10 mouse cellular contexts compared by ENCODE assay signal in genomic region chr2:31435567-31435966, GRCm38 (mm10). TPM values are rescaled to one million over a fixed set of nuclear protein-coding genes. Genes with fewer than 3 reads are reported as not detected.
DNase-seq lines count a peak whose midpoint lies in the region; ATAC-seq and TF ChIP-seq lines count a peak whose summit lies in the region.
"Had no signal": no experiment of that assay in that cellular context is flagged by ENCODE, and none has a peak within 500 bp of the region (broad histone marks: within the 10 kb centered on the region; RNA-seq: fewer than 3 reads in every experiment).

No protein-coding gene starts in this region.

- no peak for TF ChIP-seq EP300 in MEL (IDR thresholded peaks at IDR 0.05; ENCODE audit: low read depth in 1 of 2, low read length in 2 of 2)

- ATAC-seq in hindbrain, embryonic 11.5 days (ENCODE audit: low FRiP score): no peak
- ATAC-seq in hindbrain, embryonic 13.5 days (ENCODE audit: low FRiP score): no peak
- ATAC-seq in common myeloid progenitor, adult 5-6 weeks (replicated peaks; ENCODE audit: low read depth, poor library complexity, severe bottlenecking): peak; percentile 86
- ATAC-seq in megakaryocyte, adult 5-6 weeks (ENCODE audit: poor library complexity, severe bottlenecking): 0 out of 2 replicates have a peak, but pooled peaks have one; percentile 45

- TF ChIP-seq RAD21 in MEL (IDR thresholded peaks at IDR 0.05; ENCODE audit: low read depth, low read length): peak; percentile 79

- no peaks in the 10 kb centered on the region for H3K36me3 ChIP-seq in hindbrain, embryonic 11.5 days (ENCODE audit: control insufficient read depth, insufficient read depth, low read length)
- H3K36me3 ChIP-seq in hindbrain, embryonic 13.5 days: no peaks in the 10 kb centered on the region
- no peaks in the 10 kb centered on the region for H3K36me3 ChIP-seq in MEL (ENCODE audit: control insufficient read depth in 1 of 2, insufficient read depth in 2 of 2, low read length in 2 of 2)
- H3K36me3 ChIP-seq: embryonic facial prominence, embryonic 15.5 days; limb, embryonic 15.5 days had no signal

- no peak overlapping the region for H3K27ac ChIP-seq in hindbrain, embryonic 11.5 days (ENCODE audit: low read depth, low read length)
- H3K27ac ChIP-seq in hindbrain, embryonic 13.5 days: no peak overlapping the region
- H3K27ac ChIP-seq in MEL (ENCODE audit: control insufficient read depth, low read depth, low read length): no peak overlapping the region
- H3K27ac ChIP-seq: embryonic facial prominence, embryonic 15.5 days; limb, embryonic 15.5 days had no signal

- 40% methylated on average over 6 of the region's 6 CpGs for WGBS in hindbrain, embryonic 11.5 days
- 40% methylated on average over 6 of the region's 6 CpGs for WGBS in hindbrain, embryonic 13.5 days

- no peak overlapping the region for H3K4me3 ChIP-seq in hindbrain, embryonic 11.5 days (ENCODE audit: low read depth, low read length)
- no peak overlapping the region for H3K4me3 ChIP-seq in hindbrain, embryonic 13.5 days
- H3K4me3 ChIP-seq in MEL (ENCODE audit: control insufficient read depth in 1 of 2, insufficient read depth in 1 of 2, low read depth in 2 of 2, low read length in 2 of 2): no peak overlapping the region
- H3K4me3 ChIP-seq: embryonic facial prominence, embryonic 15.5 days; limb, embryonic 15.5 days had no signal

- no peaks in the 10 kb centered on the region for H3K79me2 ChIP-seq in MEL (ENCODE audit: control insufficient read depth, insufficient read depth, low read length, poor library complexity)

- no peaks in the 10 kb centered on the region for H3K9me3 ChIP-seq in hindbrain, embryonic 11.5 days (ENCODE audit: control insufficient read depth, low read length)
- no peaks in the 10 kb centered on the region for H3K9me3 ChIP-seq in hindbrain, embryonic 13.5 days
- no peaks in the 10 kb centered on the region for H3K9me3 ChIP-seq in MEL (replicated peaks; ENCODE audit: insufficient read depth, low read length)
- H3K9me3 ChIP-seq: embryonic facial prominence, embryonic 15.5 days; limb, embryonic 15.5 days had no signal

- H3K4me1 ChIP-seq in hindbrain, embryonic 11.5 days (replicated peaks; ENCODE audit: control insufficient read depth, insufficient read depth, low read length): no peaks in the 10 kb centered on the region
- no peaks in the 10 kb centered on the region for H3K4me1 ChIP-seq in hindbrain, embryonic 13.5 days (replicated peaks)
- H3K4me1 ChIP-seq in MEL (ENCODE audit: control insufficient read depth in 1 of 2, insufficient read depth in 2 of 2, low read length in 2 of 2): no peaks in the 10 kb centered on the region
- H3K4me1 ChIP-seq: embryonic facial prominence, embryonic 15.5 days; limb, embryonic 15.5 days had no signal

- peak; percentile 76 for DNase-seq in hindbrain, embryonic 11.5 days (ENCODE audit: low spot score)
- DNase-seq in 416B (ENCODE audit: low read depth) (peak; percentile 51), MEL (ENCODE audit: low read depth, low spot score) (peak; percentile 66)
- DNase-seq in kidney, postnatal 10 days: peak; percentile 80
- DNase-seq in right cerebral cortex, postnatal 36 days (ENCODE audit: low spot score in 2 of 2): no peak

- H3K4me2 ChIP-seq in hindbrain, embryonic 11.5 days (replicated peaks; ENCODE audit: low read depth, low read length): no peak overlapping the region
- no peak overlapping the region for H3K4me2 ChIP-seq in hindbrain, embryonic 13.5 days
- H3K4me2 ChIP-seq: embryonic facial prominence, embryonic 15.5 days; limb, embryonic 15.5 days had no signal

- peak; percentile 75 to 84 (median 80) for TF ChIP-seq CTCF in MEL (IDR thresholded peaks at IDR 0.05 in 2 of 3, conservative IDR thresholded peaks at IDR 0.05 in 1 of 3; ENCODE audit: control insufficient read depth in 1 of 3, insufficient read depth in 1 of 3, low read depth in 2 of 3, low read length in 3 of 3, poor library complexity in 1 of 3, severe bottlenecking in 1 of 3)

- H3K27me3 ChIP-seq in hindbrain, embryonic 11.5 days (ENCODE audit: control insufficient read depth, insufficient read depth, low read length): no peaks in the 10 kb centered on the region
- H3K27me3 ChIP-seq in hindbrain, embryonic 13.5 days: peaks cover 29% of the 10 kb centered on the region
- peaks cover 0 to 5% of the 10 kb centered on the region in 2 experiments; a peak in 2 of 4 replicates for H3K27me3 ChIP-seq in MEL (ENCODE audit: control insufficient read depth in 1 of 2, insufficient read depth in 2 of 2, low read length in 2 of 2)
- H3K27me3 ChIP-seq: embryonic facial prominence, embryonic 15.5 days; limb, embryonic 15.5 days had no signal

- no peak overlapping the region for H3K9ac ChIP-seq in hindbrain, embryonic 11.5 days (ENCODE audit: low read depth, low read length)
- H3K9ac ChIP-seq in hindbrain, embryonic 13.5 days: no peak overlapping the region
- H3K9ac ChIP-seq in MEL (ENCODE audit: control insufficient read depth, low read depth, low read length, poor library complexity, severe bottlenecking): no peak overlapping the region
- H3K9ac ChIP-seq: embryonic facial prominence, embryonic 15.5 days; limb, embryonic 15.5 days had no signal

- TF ChIP-seq POLR2A in MEL (IDR thresholded peaks at IDR 0.05; ENCODE audit: control insufficient read depth in 1 of 2, insufficient read depth in 1 of 2, low read depth in 1 of 2, low read length in 2 of 2, poor library complexity in 1 of 2): no peak

TF ChIP-seq in MEL, 35 proteins besides CTCF, POLR2A, EP300 and RAD21:
- no peak for TF ChIP-seq CHD1 (IDR thresholded peaks at IDR 0.05; ENCODE audit: low read depth, low read length)
- TF ChIP-seq SMC3 (IDR thresholded peaks at IDR 0.05; ENCODE audit: low read depth, low read length): peak; percentile 57
- TF ChIP-seq JUND (IDR thresholded peaks at IDR 0.05; ENCODE audit: low read depth, low read length): no peak
- TF ChIP-seq ZC3H11A (IDR thresholded peaks at IDR 0.05; ENCODE audit: low read depth, low read length): peak; percentile 57
- no peak for TF ChIP-seq ETS1 (IDR thresholded peaks at IDR 0.05; ENCODE audit: low read depth, low read length)

RNA-seq across cellular contexts. Expression of gene Ass1, which starts 34.4 kb away (rescaled TPM):
- polyA plus RNA-seq in hindbrain, embryonic 11.5 days (2014; fragmentation: Nextera tagmentation; extraction: Ambion mirVana): 10.3 and 11.0 TPM in 2 replicates
- polyA plus RNA-seq in hindbrain, embryonic 13.5 days (2015; fragmentation: Nextera tagmentation; extraction: Ambion mirVana): 8.0 TPM in 2 replicates
- 45.0 and 49.7 TPM in 2 replicates for total RNA-seq in MEL (2012; rRNA removed)
- 10 to 100 TPM in 1 of 2 experiments, not detected in 1; 88.0 TPM for polyA plus RNA-seq in MEL (2012; ENCODE audit: insufficient read depth in 1 of 2, insufficient read length in 2 of 2, low read depth in 1 of 2, low replicate concordance in 2 of 2, missing spikeins in 1 of 2)
- 82.2 and 94.0 TPM in 2 replicates for total RNA-seq in common myeloid progenitor, adult 5-6 weeks (2017)
- total RNA-seq in megakaryocyte, adult 5-6 weeks (2015): 137 and 147 TPM in 2 replicates
- 184 and 194 TPM in 2 replicates for total RNA-seq in megakaryocyte, adult 5-6 weeks (2017)

Comparison
In these comparisons a context has a peak if more than half of its experiments do, and no peak if none do; other contexts are left out.
1. ATAC-seq: peak in common myeloid progenitor, adult 5-6 weeks (single experiment) and megakaryocyte, adult 5-6 weeks (single experiment); none in hindbrain, embryonic 11.5 days (single experiment) and hindbrain, embryonic 13.5 days (single experiment).
2. DNase-seq: peak in hindbrain, embryonic 11.5 days (single experiment), 416B (single experiment), MEL (single experiment) and kidney, postnatal 10 days (single experiment); none in right cerebral cortex, postnatal 36 days (0 of 2).